Mouse (Mus musculus) layer of hippocampus, adult 9-10 months (tissue): Measurements from ENCODE around the gene Ap1b1.
"Not testable (repeated sequence)": the region's sequence is repeated elsewhere in the genome, so short reads cannot be mapped to it uniquely, and the experiment has no call there.

Experiments
- DNase-seq: peaks from one replicate; pipeline ENCODE4 v3.0.0; 2022; ENCODE audit warnings: low spot score

Ap1b1 gene

DNA sequence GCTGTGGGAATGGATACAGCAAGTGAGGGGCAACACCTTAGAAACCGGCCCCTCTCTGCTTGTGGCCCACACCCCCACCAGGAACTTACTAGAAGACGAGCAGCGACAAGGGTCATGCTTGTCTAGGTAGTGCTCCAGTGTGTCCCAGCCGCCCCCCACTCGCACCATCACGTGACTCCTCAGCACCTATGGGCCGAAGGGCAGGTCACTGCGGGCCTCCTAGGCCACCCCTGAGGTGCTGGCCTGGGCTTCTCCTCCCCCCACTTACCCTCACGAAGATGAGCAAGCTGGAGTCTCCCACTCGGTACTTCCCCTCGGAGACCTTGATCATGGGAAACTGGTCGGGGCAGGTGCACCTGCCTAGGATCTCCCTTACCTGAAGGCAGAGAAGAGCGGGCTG lies 75.7 kb downstream of the Ap1b1 start:
- DNase-seq: no peak

DNA sequence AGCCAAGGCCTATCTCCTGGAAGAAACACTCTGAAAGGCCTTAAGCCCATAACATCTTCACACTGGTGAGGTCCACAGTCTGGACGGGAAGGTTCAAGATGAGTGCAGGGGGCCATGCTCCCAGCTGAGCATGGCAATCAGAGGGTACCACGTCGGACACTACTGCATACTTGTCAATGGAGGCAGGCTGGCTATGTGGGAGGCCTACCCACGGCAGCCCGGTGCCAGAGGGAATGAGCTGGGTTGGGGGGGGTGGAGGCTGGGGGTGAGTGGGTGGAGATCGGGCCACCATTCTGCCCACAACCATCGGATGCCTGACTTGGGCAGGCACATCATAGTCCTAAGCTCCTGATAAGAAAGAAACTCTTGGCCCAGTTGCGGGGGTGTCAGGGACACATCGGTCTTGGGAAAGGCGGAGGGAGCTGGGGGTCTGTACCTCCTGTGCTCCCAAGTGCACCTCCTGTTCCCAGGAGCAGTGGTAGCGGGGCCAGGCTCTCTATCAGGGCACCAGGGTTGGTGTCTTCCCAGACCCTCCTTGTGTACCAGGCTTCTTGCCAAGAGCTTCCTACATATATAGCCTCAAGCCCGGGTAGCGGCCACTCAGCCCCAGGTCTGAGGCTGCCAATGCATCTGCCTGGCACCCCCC lies 76.4 kb downstream of the Ap1b1 start:
- no peak for DNase-seq

DNA sequence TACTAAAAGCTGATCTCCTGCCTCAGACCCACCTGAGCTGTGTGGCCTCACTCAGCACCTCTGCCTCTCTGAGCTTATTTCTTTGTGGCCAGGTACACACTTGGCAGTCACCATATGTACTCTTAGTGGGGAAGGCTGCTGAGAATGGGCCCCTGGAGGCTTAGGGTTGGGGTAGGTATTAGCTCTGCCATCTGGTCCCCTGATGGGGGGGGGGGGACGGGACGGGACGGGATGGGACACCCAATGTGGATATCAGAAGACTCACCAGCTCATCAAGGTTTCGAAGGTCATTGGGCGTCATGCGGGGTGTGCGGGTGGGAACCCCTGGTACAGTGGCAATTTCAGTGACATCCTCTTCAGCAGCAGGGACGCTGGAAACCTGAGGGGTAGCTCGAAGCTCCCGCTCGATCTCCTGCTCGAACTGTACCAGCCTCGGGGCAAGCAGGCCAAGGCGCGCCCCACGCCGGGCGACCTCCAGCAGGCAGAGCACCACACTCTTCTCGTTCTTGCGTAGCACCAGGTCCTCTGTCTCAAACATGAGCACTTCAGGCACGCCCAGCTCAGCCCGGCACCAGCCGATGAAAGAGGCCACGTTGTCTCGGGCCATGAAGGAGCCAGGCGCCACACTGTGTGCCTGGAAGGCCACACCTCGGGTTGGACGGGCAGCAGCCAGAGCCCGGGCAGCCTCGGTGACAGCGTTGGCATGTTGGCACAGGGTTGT lies 77.1 kb downstream of the Ap1b1 start:
- DNase-seq: no peak

DNA sequence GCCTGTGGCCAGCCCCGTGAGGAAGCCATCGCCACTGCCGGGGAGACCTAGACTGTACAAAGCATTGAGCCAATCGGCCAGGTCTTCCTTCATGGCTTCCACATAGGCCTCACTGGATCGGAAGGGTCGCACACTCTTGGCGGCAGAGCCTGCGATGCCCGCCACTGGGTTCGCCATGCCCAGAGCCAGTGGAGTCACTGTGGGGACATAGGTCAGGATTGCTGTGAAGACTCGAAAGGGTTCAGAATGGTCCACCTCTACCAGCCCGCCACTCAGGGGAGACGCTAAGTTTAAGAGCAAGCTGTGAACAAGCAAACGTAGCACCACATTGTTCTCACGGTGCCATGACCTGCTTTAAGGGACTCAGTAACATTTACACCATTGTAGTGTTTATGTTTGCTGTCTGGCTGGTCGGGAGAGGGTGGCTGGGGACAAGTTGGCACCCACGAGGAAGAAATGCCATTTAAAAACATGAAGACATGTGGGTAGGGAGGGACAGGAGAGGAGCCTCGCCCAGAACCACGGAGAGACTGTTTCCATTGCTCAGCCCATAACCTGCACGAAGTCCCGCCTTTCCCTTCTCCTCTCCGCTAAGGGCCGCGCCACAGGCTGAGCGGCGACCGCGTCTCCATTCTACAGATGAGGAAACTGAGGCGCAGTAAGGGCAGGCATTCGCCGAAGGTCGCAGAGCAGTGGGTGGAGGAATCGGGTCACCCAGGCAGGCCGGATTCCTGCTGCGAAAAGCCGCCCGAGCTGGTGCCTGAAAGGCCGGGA lies 77.8 kb downstream of the Ap1b1 start:
- DNase-seq: no peak

DNA sequence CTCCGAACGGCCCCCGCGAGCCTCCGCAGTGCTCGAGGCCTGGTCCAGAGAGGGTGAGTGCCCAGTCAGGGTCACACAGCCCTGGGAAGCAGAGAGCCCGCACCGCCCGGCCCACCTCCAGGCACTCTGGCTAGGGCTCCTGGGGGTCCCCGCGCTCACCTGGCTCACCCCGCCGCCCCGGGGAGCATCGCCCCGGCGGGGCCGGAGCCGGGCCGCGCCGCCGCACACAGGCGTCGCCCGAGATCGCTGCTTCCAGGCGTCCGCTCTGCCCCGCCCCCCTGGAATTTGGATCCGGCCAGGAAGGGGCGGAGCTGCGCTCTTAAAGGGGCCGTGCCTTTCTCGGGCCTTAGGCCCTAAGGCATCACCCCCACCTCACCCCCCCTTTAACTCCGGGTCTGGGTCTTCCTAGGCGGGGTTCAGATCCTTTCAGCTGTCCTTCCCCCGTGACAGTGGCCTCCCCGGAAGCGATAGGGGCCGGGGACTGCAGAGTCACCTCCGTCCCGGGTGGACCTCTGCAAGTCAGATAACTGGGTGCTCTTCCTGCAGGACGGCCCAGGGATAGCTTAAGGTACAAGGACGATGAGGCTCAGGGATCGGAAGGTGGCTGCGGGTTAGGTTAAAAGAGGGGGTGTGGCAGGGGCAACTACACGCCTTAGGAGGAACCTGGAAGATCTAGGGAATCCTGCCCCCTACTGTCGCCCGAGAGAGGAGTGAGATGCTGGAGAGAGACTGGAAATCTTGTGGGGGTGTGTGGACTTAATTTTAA lies 78.6 kb downstream of the Ap1b1 start, which contains the start of gene Gas2l1:
Gene Gas2l1, minus strand, starts transcription at position 272 of the 766 bp plus-strand sequence.
- no peak for DNase-seq

DNA sequence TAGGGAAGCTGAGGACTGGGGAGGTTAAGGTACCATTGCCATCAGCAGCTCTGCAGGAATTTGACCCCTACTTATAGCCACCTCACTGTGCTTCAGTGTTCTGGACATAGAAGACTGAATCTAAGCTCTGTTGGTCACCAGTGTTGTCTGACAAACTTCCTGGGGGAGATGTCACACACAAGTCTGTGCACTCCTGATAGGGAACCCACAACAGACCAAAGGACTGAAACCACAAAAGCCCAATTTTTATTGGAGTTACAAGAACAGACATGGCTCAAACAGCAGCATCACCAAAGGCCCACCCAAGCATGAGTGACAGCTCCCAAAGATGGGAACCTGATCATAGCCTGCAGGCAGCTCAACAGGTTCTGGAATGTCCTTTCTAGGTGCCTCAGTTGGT lies 80.4 kb downstream of the Ap1b1 start:
- DNase-seq: no peak

DNA sequence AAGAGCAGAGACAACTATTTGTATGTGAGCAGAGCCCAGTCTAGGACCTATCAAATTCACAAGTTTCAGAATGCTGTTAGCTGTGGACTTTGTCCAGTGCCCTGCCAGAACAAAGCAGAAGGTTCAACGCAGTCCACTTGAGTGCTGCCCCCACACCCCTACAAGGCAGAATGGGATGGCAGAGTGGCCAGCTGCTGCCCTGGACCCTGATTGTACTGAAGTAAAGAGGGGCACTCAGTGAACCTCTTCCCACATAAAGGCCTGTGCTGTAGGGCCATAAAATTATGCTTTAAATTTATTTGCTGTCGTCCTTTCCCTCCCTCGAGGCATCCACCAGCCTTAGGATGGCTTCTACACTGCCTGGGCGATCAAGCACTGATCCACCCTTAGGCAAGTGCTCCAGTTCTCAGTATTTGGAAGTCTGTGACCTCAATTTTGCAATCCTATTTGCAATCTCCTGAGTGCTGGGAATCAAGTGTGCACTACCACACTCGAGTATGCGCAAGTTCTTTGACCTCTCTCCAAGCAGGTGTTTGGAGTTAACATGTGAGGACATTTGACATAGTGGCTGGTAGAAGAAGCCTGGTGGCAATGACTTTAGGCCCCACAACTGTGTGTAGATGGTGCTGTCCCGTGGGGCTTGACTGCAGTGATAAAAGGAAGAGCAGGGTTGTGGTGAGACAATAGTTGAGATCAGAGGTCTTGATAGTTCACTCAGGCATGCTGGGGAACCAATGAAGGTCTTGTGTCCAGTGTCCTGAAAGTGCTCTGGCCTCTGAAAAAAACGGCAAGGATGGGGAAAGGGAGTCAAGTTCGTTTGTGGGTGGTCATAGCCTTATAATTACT lies 81.7 kb downstream of the Ap1b1 start:
- no peak for DNase-seq

DNA sequence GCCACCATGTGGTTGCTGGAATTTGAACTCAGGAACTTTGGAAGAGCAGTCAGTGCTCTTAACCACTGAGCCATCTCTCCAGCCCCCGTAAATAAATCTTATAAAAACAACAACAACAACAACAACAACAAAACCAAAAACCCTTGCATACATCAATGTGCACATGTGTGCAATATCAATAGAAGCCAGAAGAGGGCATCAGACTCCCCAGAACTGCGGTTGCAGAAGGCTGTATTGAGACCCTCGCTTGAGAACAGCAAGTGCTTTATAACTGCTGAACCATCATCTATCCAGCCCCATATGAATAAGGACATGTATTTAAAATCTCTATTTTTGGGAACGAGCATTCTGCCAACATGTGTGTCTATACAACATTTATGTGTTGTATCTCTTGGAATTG lies 88.3 kb downstream of the Ap1b1 start:
- no peak for DNase-seq

DNA sequence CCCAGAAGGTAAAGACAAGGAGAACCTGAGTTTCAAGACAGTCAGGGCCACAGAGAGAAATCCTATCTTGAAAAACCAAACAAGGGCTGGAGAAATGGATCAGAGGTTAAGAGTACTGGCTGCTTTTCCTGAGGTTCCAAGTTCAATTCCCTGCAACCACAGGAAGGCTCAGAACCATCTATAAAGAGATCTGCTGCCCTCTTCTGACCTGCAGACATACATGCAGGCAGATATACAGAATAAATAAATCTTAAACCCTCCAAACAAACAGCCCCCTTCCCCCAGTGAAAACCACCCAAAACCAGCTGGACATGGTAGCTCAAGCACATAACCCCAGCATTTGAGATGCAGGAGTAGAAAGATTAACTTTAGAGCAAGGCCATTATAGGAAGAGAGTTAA lies 89.1 kb downstream of the Ap1b1 start:
- no peak for DNase-seq

DNA sequence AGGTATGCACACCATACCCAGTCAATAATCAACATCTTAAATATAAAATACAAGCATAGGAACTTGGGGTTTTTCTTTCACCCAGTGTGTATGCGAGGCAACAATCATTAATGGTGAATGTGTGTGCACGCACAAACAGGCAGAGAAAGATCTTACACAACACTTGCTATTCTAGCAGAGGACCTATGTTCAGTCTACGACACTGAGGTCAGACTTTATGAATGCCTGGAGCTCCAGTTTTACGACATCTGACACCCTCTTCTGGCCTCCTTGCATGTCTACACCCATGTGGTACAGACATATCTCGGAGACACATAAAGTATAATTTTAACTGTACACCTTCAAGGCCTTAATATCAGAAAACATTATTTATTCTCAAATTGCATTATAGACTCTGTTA lies 90.2 kb downstream of the Ap1b1 start:
- DNase-seq: not testable (repeated sequence)

DNA sequence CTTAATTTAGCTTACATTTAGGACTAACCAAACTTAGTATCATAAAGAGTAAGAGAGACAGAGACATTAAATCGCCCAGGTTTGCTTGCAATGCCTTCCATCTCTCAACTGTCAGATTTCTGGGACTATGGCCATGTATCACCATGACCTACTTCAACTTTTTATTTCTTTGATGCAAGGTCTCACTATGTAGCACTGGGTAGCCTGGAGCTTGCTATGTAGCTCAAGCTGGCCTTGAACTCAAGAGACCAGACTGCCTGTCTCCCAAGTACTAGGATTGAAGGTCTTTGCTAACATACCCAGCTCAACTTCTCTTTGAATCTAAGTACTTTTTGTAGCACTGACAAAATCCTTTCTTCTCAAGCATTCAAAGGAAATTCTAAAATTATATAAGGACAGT lies 102.5 kb downstream of the Ap1b1 start:
- DNase-seq: no peak

DNA sequence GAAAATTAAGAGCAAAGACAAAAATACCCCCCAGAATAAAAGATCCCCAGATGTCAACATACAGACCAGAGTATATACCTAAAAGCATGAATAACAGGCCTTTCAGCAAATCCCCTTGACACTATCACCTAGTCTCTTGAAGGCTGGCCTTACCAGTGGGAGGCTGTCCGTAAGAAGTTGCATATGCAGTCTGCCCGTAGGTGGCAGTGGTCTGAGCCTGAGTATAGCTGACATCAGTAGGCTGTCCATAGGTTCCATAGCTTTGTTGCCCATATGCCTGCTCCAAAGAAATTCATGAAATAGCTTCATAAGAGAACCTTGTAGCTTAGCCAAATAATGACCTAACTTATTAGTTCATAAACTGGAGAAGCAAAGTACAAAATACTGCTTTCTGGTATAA lies 105.1 kb downstream of the Ap1b1 start:
- no peak for DNase-seq
